Comparison of ENCODE assay signal across 23 mouse cellular contexts in genomic region chr15:77275572-77275971, GRCm38 (mm10). TPM values are rescaled to one million over a fixed set of nuclear protein-coding genes. Genes with fewer than 3 reads are reported as not detected.
DNase-seq lines count a peak whose midpoint lies in the region; ATAC-seq and TF ChIP-seq lines count a peak whose summit lies in the region.
"Had no signal": no experiment of that assay in that cellular context is flagged by ENCODE, and none has a peak within 500 bp of the region (broad histone marks: within the 10 kb centered on the region; RNA-seq: fewer than 3 reads in every experiment).

No protein-coding gene starts in this region.

- H3K4me1 ChIP-seq in heart, embryonic 12.5 days (replicated peaks), result peaks cover 47% of the 10 kb centered on the region
- no peaks in the 10 kb centered on the region; the same call in 1 of the 2 replicates for H3K4me1 ChIP-seq in lung, postnatal 0 days (ENCODE audit: insufficient read depth, low read depth, low read length)
- peaks cover 22% of the 10 kb centered on the region for H3K4me1 ChIP-seq in lung, adult 2 months (ENCODE audit: control insufficient read depth, insufficient read depth, low read length)
- peaks cover 61% of the 10 kb centered on the region for H3K4me1 ChIP-seq in limb, embryonic 10.5 days
- H3K4me1 ChIP-seq in hindbrain, embryonic 16.5 days (ENCODE audit: control insufficient read depth, insufficient read depth, low read depth, low read length), result no peaks in the 10 kb centered on the region
- H3K4me1 ChIP-seq in forebrain, embryonic 12.5 days, result peaks cover 16% of the 10 kb centered on the region

- 0 out of 2 replicates have a peak overlapping the region, but pooled peaks have one; percentile 23 for H3K9ac ChIP-seq in heart, embryonic 12.5 days
- H3K9ac ChIP-seq in lung, postnatal 0 days (replicated peaks; ENCODE audit: low read depth), result no peak overlapping the region
- H3K9ac ChIP-seq in hindbrain, embryonic 16.5 days (ENCODE audit: low read depth, low read length), result no peak overlapping the region
- no peak overlapping the region for H3K9ac ChIP-seq in forebrain, embryonic 12.5 days
- H3K9ac ChIP-seq: embryonic facial prominence, embryonic 12.5 days; forebrain, postnatal 0 days; hindbrain, embryonic 13.5 days had no signal

- no peak overlapping the region for H3K4me2 ChIP-seq in heart, embryonic 12.5 days
- H3K4me2 ChIP-seq in lung, postnatal 0 days (replicated peaks; ENCODE audit: low read depth, low read length), result no peak overlapping the region
- no peak overlapping the region for H3K4me2 ChIP-seq in hindbrain, embryonic 16.5 days (ENCODE audit: low read length)
- H3K4me2 ChIP-seq in forebrain, embryonic 12.5 days, result no peak overlapping the region
- H3K4me2 ChIP-seq: embryonic facial prominence, embryonic 12.5 days; hindbrain, embryonic 13.5 days had no signal

- H3K9me3 ChIP-seq in heart, embryonic 12.5 days (replicated peaks), result no peaks in the 10 kb centered on the region
- no peaks in the 10 kb centered on the region for H3K9me3 ChIP-seq in lung, postnatal 0 days (ENCODE audit: low read length)
- H3K9me3 ChIP-seq in limb, embryonic 10.5 days (replicated peaks), result no peaks in the 10 kb centered on the region
- no peaks in the 10 kb centered on the region for H3K9me3 ChIP-seq in hindbrain, embryonic 16.5 days (ENCODE audit: control insufficient read depth, low read length)
- H3K9me3 ChIP-seq in forebrain, embryonic 12.5 days, result no peaks in the 10 kb centered on the region
- H3K9me3 ChIP-seq: embryonic facial prominence, embryonic 12.5 days; G1E; hindbrain, embryonic 13.5 days had no signal

- intact Hi-C loops in heart, postnatal 36 days (cut with DNase I), result no loop called here

- DNase-seq in heart, postnatal 36 days, result no peak
- peak; percentile 65 for DNase-seq in lung, postnatal 0 days (ENCODE audit: low spot score)
- DNase-seq in lung, adult 2 months, result no peak
- DNase-seq in limb, embryonic 10.5 days (ENCODE audit: low spot score), result no peak
- peak; percentile 47 for DNase-seq in lung, postnatal 36 days
- DNase-seq: adrenal gland, adult 8-10 months; adrenal gland, postnatal 36 days; B cell, adult 2 months; cerebellum, adult 11 months; cerebellum, adult 8-10 months; cerebellum, postnatal 14 days; embryo, embryonic 11 days; forebrain, postnatal 0 days; gastrocnemius, adult 2 months; gastrocnemius, postnatal 36 days; heart, postnatal 10 days had no signal

- no peaks in the 10 kb centered on the region for H3K27me3 ChIP-seq in heart, embryonic 12.5 days (replicated peaks)
- no peaks in the 10 kb centered on the region for H3K27me3 ChIP-seq in lung, postnatal 0 days (replicated peaks; ENCODE audit: insufficient read depth, low read length)
- no peaks in the 10 kb centered on the region for H3K27me3 ChIP-seq in limb, embryonic 10.5 days (ENCODE audit: low read depth, poor library complexity, severe bottlenecking)
- no peaks in the 10 kb centered on the region for H3K27me3 ChIP-seq in hindbrain, embryonic 16.5 days (replicated peaks; ENCODE audit: control insufficient read depth, insufficient read depth, low read length)
- H3K27me3 ChIP-seq in forebrain, embryonic 12.5 days, result no peaks in the 10 kb centered on the region
- H3K27me3 ChIP-seq: embryonic facial prominence, embryonic 12.5 days; hindbrain, embryonic 13.5 days had no signal

- ATAC-seq in heart, embryonic 12.5 days (ENCODE audit: insufficient number of reproducible peaks, low FRiP score), result no peak
- peak; percentile 55 for ATAC-seq in lung, postnatal 0 days
- no peak for ATAC-seq in hindbrain, embryonic 16.5 days
- ATAC-seq in forebrain, embryonic 12.5 days (ENCODE audit: low FRiP score), result no peak
- ATAC-seq: CD4-positive, CD25-positive, alpha-beta regulatory T cell, adult 4 months; forebrain, postnatal 0 days had no signal

- no peak for TF ChIP-seq POLR2A in lung, adult 2 months (IDR thresholded peaks at IDR 0.05; ENCODE audit: borderline replicate concordance, extremely low read depth, low read depth, low read length)

- H3K27ac ChIP-seq in heart, embryonic 12.5 days (ENCODE audit: poor library complexity, severe bottlenecking), result no peak overlapping the region
- H3K27ac ChIP-seq in lung, postnatal 0 days (ENCODE audit: low read length), result peak overlapping the region; percentile 43; the same call in 1 of the 2 replicates
- peak overlapping the region; percentile 65; the same call in 1 of the 2 replicates for H3K27ac ChIP-seq in limb, embryonic 10.5 days
- no peak overlapping the region for H3K27ac ChIP-seq in hindbrain, embryonic 16.5 days (ENCODE audit: low read depth, low read length)
- H3K27ac ChIP-seq in forebrain, embryonic 12.5 days, result no peak overlapping the region
- H3K27ac ChIP-seq: gastrocnemius, adult 2 months; hindbrain, embryonic 13.5 days had no signal

- no peak for TF ChIP-seq EP300 in lung, postnatal 0 days (IDR thresholded peaks at IDR 0.05)

- H3K36me3 ChIP-seq in heart, embryonic 12.5 days, result no peaks in the 10 kb centered on the region
- no peaks in the 10 kb centered on the region for H3K36me3 ChIP-seq in lung, postnatal 0 days (ENCODE audit: insufficient read depth, low read length)
- H3K36me3 ChIP-seq in limb, embryonic 10.5 days, result peaks cover 6% of the 10 kb centered on the region; the same call in 1 of the 2 replicates
- H3K36me3 ChIP-seq in hindbrain, embryonic 16.5 days (ENCODE audit: control insufficient read depth, insufficient read depth, low read length), result no peaks in the 10 kb centered on the region
- H3K36me3 ChIP-seq in forebrain, embryonic 12.5 days (replicated peaks), result no peaks in the 10 kb centered on the region
- H3K36me3 ChIP-seq: embryonic facial prominence, embryonic 12.5 days; G1E; hindbrain, embryonic 13.5 days had no signal

- 75% methylated on average over 2 of the region's 2 CpGs for WGBS in heart, embryonic 12.5 days
- 59% methylated on average over 2 of the region's 2 CpGs for WGBS in lung, postnatal 0 days
- WGBS in lung, adult 2 months, result 54% methylated on average over 2 of the region's 2 CpGs
- 65% methylated on average over 2 of the region's 2 CpGs for whole genome bisulfite sequencing in limb, embryonic 10.5 days
- 75% methylated on average over 2 of the region's 2 CpGs for WGBS in hindbrain, embryonic 16.5 days
- WGBS in forebrain, embryonic 12.5 days, result 91% methylated on average over 2 of the region's 2 CpGs

- no peak overlapping the region for H3K4me3 ChIP-seq in heart, embryonic 12.5 days
- no peak overlapping the region for H3K4me3 ChIP-seq in lung, postnatal 0 days (ENCODE audit: low read depth, low read length)
- no peak overlapping the region for H3K4me3 ChIP-seq in lung, adult 2 months (replicated peaks; ENCODE audit: extremely low read depth, low read depth, low read length)
- no peak overlapping the region for H3K4me3 ChIP-seq in limb, embryonic 10.5 days
- no peak overlapping the region for H3K4me3 ChIP-seq in hindbrain, embryonic 16.5 days (ENCODE audit: low read length)
- no peak overlapping the region for H3K4me3 ChIP-seq in forebrain, embryonic 12.5 days (replicated peaks)
- H3K4me3 ChIP-seq: embryonic facial prominence, embryonic 12.5 days; gastrocnemius, adult 2 months; hindbrain, embryonic 13.5 days had no signal

- TF ChIP-seq CTCF in lung, postnatal 0 days (IDR thresholded peaks at IDR 0.05), result no peak
- TF ChIP-seq CTCF in lung, adult 2 months (IDR thresholded peaks at IDR 0.05; ENCODE audit: insufficient read depth, low read length), result no peak

RNA-seq across cellular contexts. Expression of gene Rbfox2, which starts 31.2 kb away (rescaled TPM):
- 87.6 and 97.4 TPM in 2 replicates for polyA plus RNA-seq in heart, embryonic 12.5 days (2016; fragmentation: Nextera tagmentation; extraction: Ambion mirVana)
- total RNA-seq in heart, postnatal 36 days (2021), result 100 to 1,000 TPM in 1 of 2 experiments, 10 to 100 TPM in 1; 91.7 to 107 TPM
- 17.4 and 18.8 TPM in 2 replicates for polyA plus RNA-seq in lung, postnatal 0 days (2015; fragmentation: Nextera tagmentation; extraction: Ambion mirVana)
- 65.0 and 72.0 TPM in 2 replicates for polyA plus RNA-seq in lung, adult 2 months (2012; rRNA removed)
- polyA plus RNA-seq in limb, embryonic 10.5 days (2016; fragmentation: Nextera tagmentation; extraction: Ambion mirVana), result 45.8 and 62.6 TPM in 2 replicates
- polyA plus RNA-seq in hindbrain, embryonic 16.5 days (2015; fragmentation: Nextera tagmentation; extraction: Ambion mirVana), result 122 and 140 TPM in 2 replicates
- 119 and 123 TPM in 2 replicates for polyA plus RNA-seq in forebrain, embryonic 12.5 days (2016; fragmentation: Nextera tagmentation; extraction: Ambion mirVana)
- polyA plus RNA-seq: CD4-positive, CD25-positive, alpha-beta regulatory T cell, adult 4 months had no signal

Comparison
In these comparisons a context has a peak if more than half of its experiments do, and no peak if none do; other contexts are left out.
1. DNase-seq: peak in lung, postnatal 0 days (single experiment) and lung, postnatal 36 days (single experiment); none in heart, postnatal 36 days (0 of 2), lung, adult 2 months (single experiment) and limb, embryonic 10.5 days (single experiment).
2. H3K27ac ChIP-seq: peak in lung, postnatal 0 days (single experiment) and limb, embryonic 10.5 days (single experiment); none in heart, embryonic 12.5 days (single experiment), hindbrain, embryonic 16.5 days (single experiment) and forebrain, embryonic 12.5 days (single experiment).